Mouse (Mus musculus): ENCODE results near the gene Cnppd1.

Gene Cnppd1

GRCm38 (mm10) chr1:75142301-75143261 is at the start of gene Cnppd1, which contains the start of gene Retreg2:
TSS of gene Cnppd1 (minus strand) at chr1:75142711.
TSS of gene Retreg2 (plus strand) at chr1:75142778.
- peak; percentile 97 for DNase-seq (ENCODE audit: low read depth, low spot score)

- DNase-seq (ENCODE audit: low read depth, low spot score): peak; percentile 99
Observed at GRCm38 (mm10) chr1:75191622-75192402, 49.3 kb upstream of the Cnppd1 start, which contains the start of the genes Ankzf1 and Atg9a. TSS of gene Ankzf1 (plus strand) at chr1:75192151. TSS of gene Atg9a (minus strand) at chr1:75192196.

GRCm38 (mm10) chr1:75191258-75191621 is 48.7 kb upstream of the Cnppd1 start:
- no peak for DNase-seq (ENCODE audit: low read depth, low spot score)

- no peak for DNase-seq (ENCODE audit: low read depth, low spot score)
Observed at GRCm38 (mm10) chr1:75190577-75190976, 48.1 kb upstream of the Cnppd1 start.

- no peak for DNase-seq (ENCODE audit: low read depth, low spot score)
Observed at GRCm38 (mm10) chr1:75187914-75188483, 45.5 kb upstream of the Cnppd1 start.

GRCm38 (mm10) chr1:75187126-75187525 is 44.6 kb upstream of the Cnppd1 start:
- DNase-seq (ENCODE audit: low read depth, low spot score): no peak

- DNase-seq (ENCODE audit: low read depth, low spot score): no peak
Observed at GRCm38 (mm10) chr1:75185495-75185894, 43.0 kb upstream of the Cnppd1 start.

- DNase-seq (ENCODE audit: low read depth, low spot score): peak; percentile 41
Observed at GRCm38 (mm10) chr1:75182160-75182559, 39.6 kb upstream of the Cnppd1 start.

GRCm38 (mm10) chr1:75181377-75181870 is 38.9 kb upstream of the Cnppd1 start:
- no peak for DNase-seq (ENCODE audit: low read depth, low spot score)

- peak; percentile 17 for DNase-seq (ENCODE audit: low read depth, low spot score)
Observed at GRCm38 (mm10) chr1:75180741-75181140, 38.2 kb upstream of the Cnppd1 start.

- DNase-seq (ENCODE audit: low read depth, low spot score): peak; percentile 96
Observed at GRCm38 (mm10) chr1:75180105-75180590, 37.6 kb upstream of the Cnppd1 start, which contains the start of gene Abcb6. TSS of gene Abcb6 (minus strand) at chr1:75180392.

- peak; percentile 62 for DNase-seq (ENCODE audit: low read depth, low spot score)
Observed at GRCm38 (mm10) chr1:75179334-75180104, 37.0 kb upstream of the Cnppd1 start.

GRCm38 (mm10) chr1:75168472-75169464 is 26.3 kb upstream of the Cnppd1 start, which contains the start of gene Zfand2b:
TSS of gene Zfand2b (plus strand) at chr1:75168646.
- DNase-seq (ENCODE audit: low read depth, low spot score): peak; percentile 98

GRCm38 (mm10) chr1:75168093-75168471 is 25.6 kb upstream of the Cnppd1 start:
- DNase-seq (ENCODE audit: low read depth, low spot score): no peak

- no peak for DNase-seq (ENCODE audit: low read depth, low spot score)
Observed at GRCm38 (mm10) chr1:75160256-75160617, 17.7 kb upstream of the Cnppd1 start.

- no peak for DNase-seq (ENCODE audit: low read depth, low spot score)
Observed at GRCm38 (mm10) chr1:75159540-75160255, 17.2 kb upstream of the Cnppd1 start.

GRCm38 (mm10) chr1:75158990-75159389 is 16.5 kb upstream of the Cnppd1 start:
- no peak for DNase-seq (ENCODE audit: low read depth, low spot score)

GRCm38 (mm10) chr1:75155837-75156236 is 13.3 kb upstream of the Cnppd1 start:
- DNase-seq (ENCODE audit: low read depth, low spot score): no peak

GRCm38 (mm10) chr1:75148727-75149126 is 6.2 kb upstream of the Cnppd1 start:
- DNase-seq (ENCODE audit: low read depth, low spot score): no peak
